Mouse (Mus musculus) neural tube, embryonic 14.5 days (tissue): Measurements from ENCODE around the gene Dnase1l3. TPM values are rescaled to one million over a fixed set of nuclear protein-coding genes. Genes with fewer than 3 reads are reported as not detected.

ENCODE experiments used
- ATAC-seq: fragments of 200-750 bp; cut with Nextera tagmentation; 2 replicates; pipeline ENCODE4 v1.8.0; 2017; ENCODE audit warnings: low read depth, mild to moderate bottlenecking, moderate TSS enrichment, moderate library complexity
- H3K27ac ChIP-seq: fragments of 300-500 bp; sonication (generic); 2 replicates; pipeline ENCODE4 v1.5.1; 2014; ENCODE audit warnings: low read depth, mild to moderate bottlenecking, control low read depth, low read length, moderate library complexity, mixed read lengths
- H3K27me3 ChIP-seq: fragments of 300-500 bp; sonication (generic); 2 replicates; pipeline ENCODE4 v1.6.1; 2014; ENCODE audit warnings: low read length; ENCODE audit not compliant: control insufficient read depth, insufficient read depth
- H3K36me3 ChIP-seq: fragments of 300-500 bp; sonication (generic); 2 replicates; pipeline ENCODE4 v1.6.1; 2014; ENCODE audit warnings: low read length, mixed read lengths; ENCODE audit not compliant: control insufficient read depth, insufficient read depth
- H3K4me1 ChIP-seq: fragments of 300-500 bp; sonication (generic); 2 replicates; pipeline ENCODE4 v1.6.1; 2014; ENCODE audit warnings: low read length; ENCODE audit not compliant: control insufficient read depth, insufficient read depth
- H3K4me2 ChIP-seq: fragments of 300-500 bp; sonication (generic); 2 replicates; pipeline ENCODE4 v1.6.1; 2014; ENCODE audit warnings: mild to moderate bottlenecking, low read depth, low read length, control low read depth
- H3K4me3 ChIP-seq: fragments of 300-500 bp; sonication (generic); 2 replicates; pipeline ENCODE4 v1.5.1; 2014; ENCODE audit warnings: low read depth, low read length, control low read depth, mixed read lengths
- H3K9ac ChIP-seq: fragments of 300-500 bp; sonication (generic); replicated peaks from 2 replicates; pipeline ENCODE4 v1.6.1; 2014; ENCODE audit warnings: low read depth, mild to moderate bottlenecking, control low read depth, low read length, mixed read lengths
- H3K9me3 ChIP-seq: fragments of 300-500 bp; sonication (generic); 2 replicates; pipeline ENCODE4 v1.6.1; 2016; ENCODE audit warnings: low read length; ENCODE audit not compliant: control insufficient read depth
- WGBS: fragments of 180-500 bp; shearing (Covaris S2); extraction: QIAGEN DNeasy Blood & Tissue Kit; methylation state at CpG from one replicate; pipeline ENCODE4 v1.1.7; 2014; 5-methylcytosine and 5-hydroxymethylcytosine counted together
- polyA plus RNA-seq: library from polyadenylated mRNA; unstranded; fragments of >200 nt; fragmentation: Nextera tagmentation; extraction: Ambion mirVana; gene quantifications from 2 replicates; pipeline ENCODE4 v1.2.1, GENCODE M21; 2014

The Dnase1l3 gene
- polyA plus RNA-seq, 1 experiment from 2014 or later = 0.11 TPM

- Histone ChIP-seq H3K4me1 (no peaks in the 10 kb centered on the region), H3K9ac (no peak overlapping the region), H3K9me3 (no peaks in the 10 kb centered on the region), H3K36me3 (peaks cover 51% of the 10 kb centered on the region), H3K27me3 (no peaks in the 10 kb centered on the region), H3K4me3 (no peak overlapping the region), H3K4me2 (no peak overlapping the region), H3K27ac (no peak overlapping the region)
- ATAC-seq = no peak
- WGBS = 96% methylated on average over 5 of the region's 5 CpGs
These were observed 75.1 kb downstream of the Dnase1l3 start for GRCm38 (mm10) chr14:7919309-7919708.

- peaks cover 46% of the 10 kb centered on the region for H3K36me3 ChIP-seq
- H3K9me3 ChIP-seq = no peaks in the 10 kb centered on the region
- no peak overlapping the region for H3K4me3 ChIP-seq
- 83% methylated on average over 6 of the region's 6 CpGs for WGBS
- no peak overlapping the region for H3K9ac ChIP-seq
- H3K4me1 ChIP-seq = no peaks in the 10 kb centered on the region
- no peak overlapping the region for H3K27ac ChIP-seq
- ATAC-seq = no peak
- no peaks in the 10 kb centered on the region for H3K27me3 ChIP-seq
- H3K4me2 ChIP-seq = no peak overlapping the region
These were observed 76.0 kb downstream of the Dnase1l3 start for GRCm38 (mm10) chr14:7918150-7918991.

Other genes starting within 250 kb of the Dnase1l3 start
- not detected in 2 replicates for gene Gm26661, start 203.0 kb downstream of the Dnase1l3 start, polyA plus RNA-seq
- gene Flnb, start 176.6 kb downstream of the Dnase1l3 start, polyA plus RNA-seq = 7.0 and 9.0 TPM in 2 replicates
- gene Gm45521, start 37.3 kb downstream of the Dnase1l3 start, polyA plus RNA-seq = not detected in 2 replicates
- gene Abhd6, start 8.3 kb upstream of the Dnase1l3 start, polyA plus RNA-seq = 32.4 and 35.3 TPM in 2 replicates
- 54.0 and 55.3 TPM in 2 replicates for gene Rpp14, start 85.8 kb upstream of the Dnase1l3 start, polyA plus RNA-seq
- 76.5 and 85.0 TPM in 2 replicates for gene Pxk, start 103.6 kb upstream of the Dnase1l3 start, polyA plus RNA-seq
- 276 and 285 TPM in 2 replicates for gene Pdhb, start 178.5 kb upstream of the Dnase1l3 start, polyA plus RNA-seq
- 10.8 and 12.9 TPM in 2 replicates for gene Kctd6, start 219.6 kb upstream of the Dnase1l3 start, polyA plus RNA-seq